Mouse (Mus musculus) C2C12 (cell line): Measurements from ENCODE around the gene Cyp2e1. TPM values are rescaled to one million over a fixed set of nuclear protein-coding genes. Genes with fewer than 3 reads are reported as not detected.

Experiments
- H3K27me3 ChIP-seq: one replicate; pipeline ENCODE4 v1.6.1; 2011; ENCODE audit not compliant: control insufficient read depth, insufficient read depth, insufficient read length
- H3K36me3 ChIP-seq: one replicate; pipeline ENCODE4 v1.6.1; 2011; ENCODE audit not compliant: control insufficient read depth, insufficient read depth
- H3K4me3 ChIP-seq: one replicate; pipeline ENCODE4 v1.5.1; 2011; ENCODE audit warnings: mild to moderate bottlenecking, control low read depth; ENCODE audit not compliant: poor library complexity, insufficient read depth, severe bottlenecking
- H3K79me2 ChIP-seq: one replicate; pipeline ENCODE4 v1.6.1; 2011; ENCODE audit not compliant: control insufficient read depth, insufficient read depth
- H3K79me3 ChIP-seq: one replicate; pipeline ENCODE4 v1.6.1; 2011; ENCODE audit warnings: low read depth, control low read depth
- H3ac ChIP-seq: one replicate; pipeline ENCODE3; 2011; ENCODE audit warnings: low read depth; ENCODE audit not compliant: control insufficient read depth, insufficient read length
- CEBPB ChIP-seq: IDR thresholded peaks from one replicate; pipeline ENCODE4 v1.6.1; 2011; ENCODE audit warnings: low read depth, mild to moderate bottlenecking, control low read depth, moderate library complexity
- CTCF ChIP-seq: IDR thresholded peaks from one replicate; pipeline ENCODE4 v1.5.1; 2011; ENCODE audit not compliant: control insufficient read depth, insufficient read depth, insufficient read length
- FOSL1 ChIP-seq: IDR thresholded peaks from one replicate; pipeline ENCODE4 v1.8.0; 2011; ENCODE audit warnings: mild to moderate bottlenecking, low read length; ENCODE audit not compliant: poor library complexity, insufficient read depth, severe bottlenecking
- MAX ChIP-seq: IDR thresholded peaks from one replicate; pipeline ENCODE4 v1.6.1; 2011; ENCODE audit warnings: mild to moderate bottlenecking, control low read depth
- MYOD1 ChIP-seq: IDR thresholded peaks from one replicate; pipeline ENCODE4 v1.6.1; 2011; ENCODE audit warnings: low read depth; ENCODE audit not compliant: control insufficient read depth, insufficient read length
- MYOG ChIP-seq: IDR thresholded peaks from one replicate; pipeline ENCODE4 v1.6.1; 2011; ENCODE audit not compliant: control insufficient read depth, insufficient read length; ENCODE audit errors: extremely low read depth
- USF1 ChIP-seq: IDR thresholded peaks from one replicate; pipeline ENCODE4 v1.6.1; 2011; ENCODE audit warnings: low read depth, mild to moderate bottlenecking, control low read depth, moderate library complexity
- polyA plus RNA-seq: library from polyadenylated mRNA; unstranded; fragments of >200 nt; fragmentation: generic; extraction: Trizol; gene quantifications from one replicate; pipeline ENCODE4 v1.2.1, GENCODE M21; 2012; ENCODE audit warnings: missing spikeins

Gene Cyp2e1
- polyA plus RNA-seq, 1 experiment: not detected

GRCm38 (mm10) chr7:140788053-140788435, 24.5 kb downstream of the Cyp2e1 start:
- peaks cover 6% of the 10 kb centered on the region for H3K27me3 ChIP-seq
- H3K79me2 ChIP-seq: no peaks in the 10 kb centered on the region
- no peaks in the 10 kb centered on the region for H3K79me3 ChIP-seq
- H3K36me3 ChIP-seq: no peaks in the 10 kb centered on the region
- no peak overlapping the region for H3ac ChIP-seq
- H3K4me3 ChIP-seq: no peak overlapping the region
- no peak for TF ChIP-seq FOSL1
- TF ChIP-seq USF1: no peak
- no peak for TF ChIP-seq CEBPB
- TF ChIP-seq MYOG: no peak
- TF ChIP-seq MYOD1: no peak
- TF ChIP-seq CTCF: no peak
- no peak for TF ChIP-seq MAX

DNA sequence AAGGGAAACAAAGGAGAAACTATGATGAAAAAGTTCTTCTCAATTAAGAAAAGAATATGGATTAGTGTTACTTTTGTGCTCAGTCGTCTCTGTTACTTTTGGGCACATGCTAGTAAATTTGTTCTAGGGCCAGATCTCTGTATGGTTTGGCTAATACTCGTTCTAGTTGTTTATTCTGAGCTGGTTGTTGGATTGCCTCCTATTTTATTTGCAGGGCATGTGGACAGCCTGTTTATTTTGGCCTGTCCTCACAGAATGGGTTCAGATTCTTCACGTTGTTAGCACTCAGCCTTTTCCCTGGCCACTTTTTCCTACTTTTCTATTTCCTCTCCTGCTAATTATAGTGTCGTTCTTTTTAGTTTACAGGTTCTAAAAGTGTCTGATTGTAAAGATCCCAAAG, 30.0 kb downstream of the Cyp2e1 start:
- Histone ChIP-seq H3K36me3 (no peaks in the 10 kb centered on the region), H3K79me3 (no peaks in the 10 kb centered on the region), H3K79me2 (no peaks in the 10 kb centered on the region), H3ac (no peak overlapping the region), H3K4me3 (no peak overlapping the region), H3K27me3 (peaks cover 10% of the 10 kb centered on the region)
- TF ChIP-seq CEBPB (no peak), MYOG (no peak), CTCF (no peak), FOSL1 (no peak), MAX (no peak), MYOD1 (no peak), USF1 (no peak)

- Histone ChIP-seq H3K79me3 (no peaks in the 10 kb centered on the region), H3K4me3 (no peak overlapping the region), H3K27me3 (peaks cover 26% of the 10 kb centered on the region), H3ac (no peak overlapping the region), H3K79me2 (no peaks in the 10 kb centered on the region), H3K36me3 (no peaks in the 10 kb centered on the region)
- TF ChIP-seq FOSL1 (no peak), CTCF (no peak), USF1 (no peak), MAX (no peak), CEBPB (no peak), MYOD1 (no peak), MYOG (no peak)
These were observed 34.1 kb downstream of the Cyp2e1 start for GRCm38 (mm10) chr7:140797619-140798018.

GRCm38 (mm10) chr7:140798212-140798611, 34.7 kb downstream of the Cyp2e1 start:
- H3ac ChIP-seq: no peak overlapping the region
- no peaks in the 10 kb centered on the region for H3K79me2 ChIP-seq
- TF ChIP-seq MAX (no peak), MYOD1 (no peak), CEBPB (no peak), USF1 (no peak), CTCF (no peak), MYOG (no peak), FOSL1 (no peak)
- H3K4me3 ChIP-seq: no peak overlapping the region
- no peaks in the 10 kb centered on the region for H3K36me3 ChIP-seq
- H3K79me3 ChIP-seq: no peaks in the 10 kb centered on the region
- peaks cover 21% of the 10 kb centered on the region for H3K27me3 ChIP-seq

- H3K79me3 ChIP-seq: no peaks in the 10 kb centered on the region
- no peaks in the 10 kb centered on the region for H3K79me2 ChIP-seq
- TF ChIP-seq USF1 (no peak), MAX (no peak), CTCF (no peak), FOSL1 (no peak), CEBPB (no peak), MYOG (no peak), MYOD1 (no peak)
- no peak overlapping the region for H3K4me3 ChIP-seq
- H3K36me3 ChIP-seq: no peaks in the 10 kb centered on the region
- H3K27me3 ChIP-seq: peaks cover 16% of the 10 kb centered on the region
- no peak overlapping the region for H3ac ChIP-seq
These were observed 39.1 kb downstream of the Cyp2e1 start for GRCm38 (mm10) chr7:140802629-140803028.

DNA sequence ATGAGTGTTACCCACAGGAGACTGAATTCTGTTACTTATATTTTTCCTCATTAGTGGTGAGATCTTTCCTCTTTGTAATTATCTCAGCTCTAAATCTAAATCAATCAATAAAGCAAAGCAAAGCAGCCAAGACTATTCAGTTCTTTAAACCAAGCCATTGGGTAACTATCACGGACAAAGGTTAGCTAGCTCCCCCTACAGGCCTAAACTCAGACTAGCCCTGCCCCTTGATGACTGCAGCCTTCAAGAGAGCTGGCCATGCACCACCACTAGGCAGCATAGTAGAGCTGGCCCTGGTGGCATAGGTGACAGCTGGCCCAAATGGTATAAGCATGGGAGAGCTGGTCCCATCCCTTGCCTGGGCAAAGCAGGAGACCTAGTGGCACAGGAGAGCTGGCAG, 42.2 kb downstream of the Cyp2e1 start:
- Histone ChIP-seq H3K79me3 (no peaks in the 10 kb centered on the region), H3K4me3 (no peak overlapping the region), H3ac (no peak overlapping the region), H3K27me3 (peaks cover under 1% of the 10 kb centered on the region), H3K36me3 (no peaks in the 10 kb centered on the region), H3K79me2 (no peaks in the 10 kb centered on the region)
- no peak for TF ChIP-seq CEBPB
- no peak for TF ChIP-seq USF1
- TF ChIP-seq MYOG: no peak
- no peak for TF ChIP-seq CTCF
- no peak for TF ChIP-seq FOSL1
- TF ChIP-seq MYOD1: no peak
- no peak for TF ChIP-seq MAX
